Mouse (Mus musculus): ENCODE results near the gene Bmpr1a. TPM values are rescaled to one million over a fixed set of nuclear protein-coding genes. Genes with fewer than 3 reads are reported as not detected.

Bmpr1a gene
- polyA plus RNA-seq, 1 experiment from 2014 or later, result 37.4 TPM

- Histone ChIP-seq H3K27ac (replicated peaks) (peak overlapping the region; percentile 42; the same call in 1 of the 2 replicates), H3K27me3 (replicated peaks) (peaks cover 14% of the 10 kb centered on the region; the same call in 1 of the 2 replicates), H3K9me3 (peaks cover 4% of the 10 kb centered on the region; the same call in 1 of the 2 replicates), H3K4me2 (no peak overlapping the region), H3K4me3 (no peak overlapping the region), H3K9ac (no peak overlapping the region), H3K36me3 (peaks cover 92% of the 10 kb centered on the region), H3K4me1 (peaks cover 39% of the 10 kb centered on the region)
- WGBS, result 61% methylated on average over 6 of the region's 6 CpGs
- ATAC-seq (ENCODE audit: extremely low read depth, insufficient number of reproducible peaks, low FRiP score, low TSS enrichment), result no peak
Observed at GRCm38 (mm10) chr14:34532536-34532935, 29.4 kb upstream of the Bmpr1a start.

GRCm38 (mm10) chr14:34528804-34529203, 25.7 kb upstream of the Bmpr1a start:
- Histone ChIP-seq H3K36me3 (peaks cover 58% of the 10 kb centered on the region), H3K4me1 (peaks cover 32% of the 10 kb centered on the region), H3K4me2 (no peak overlapping the region), H3K9ac (peak overlapping the region; percentile 44; the same call in 1 of the 2 replicates), H3K9me3 (peaks cover 4% of the 10 kb centered on the region; the same call in 1 of the 2 replicates), H3K27ac (replicated peaks) (peak overlapping the region; percentile 87), H3K27me3 (replicated peaks) (peaks cover 14% of the 10 kb centered on the region; the same call in 1 of the 2 replicates), H3K4me3 (no peak overlapping the region)
- no peak for ATAC-seq (ENCODE audit: extremely low read depth, insufficient number of reproducible peaks, low FRiP score, low TSS enrichment)
- 45% methylated on average over 8 of the region's 8 CpGs for WGBS

GRCm38 (mm10) chr14:34522701-34523100, 19.6 kb upstream of the Bmpr1a start, which contains the start of gene 9230112D13Rik:
Gene 9230112D13Rik (minus strand): TSS chr14:34522801.
- 70% methylated on average over 8 of the region's 8 CpGs for WGBS
- peaks cover 6% of the 10 kb centered on the region; the same call in 1 of the 2 replicates for H3K9me3 ChIP-seq
- H3K27me3 ChIP-seq (replicated peaks), result peaks cover 20% of the 10 kb centered on the region
- H3K36me3 ChIP-seq, result 0 out of 2 replicates have a peak, but pooled peaks cover 3% of the 10 kb centered on the region
- no peak within 1 kb of the TSS for H3K9ac ChIP-seq
- no peak within 1 kb of the TSS for H3K4me2 ChIP-seq
- no peak for ATAC-seq (ENCODE audit: extremely low read depth, insufficient number of reproducible peaks, low FRiP score, low TSS enrichment)
- no peak within 1 kb of the TSS for H3K4me3 ChIP-seq
- H3K27ac ChIP-seq (replicated peaks), result no peak within 1 kb of the TSS
- no peaks in the 10 kb centered on the region for H3K4me1 ChIP-seq

DNA sequence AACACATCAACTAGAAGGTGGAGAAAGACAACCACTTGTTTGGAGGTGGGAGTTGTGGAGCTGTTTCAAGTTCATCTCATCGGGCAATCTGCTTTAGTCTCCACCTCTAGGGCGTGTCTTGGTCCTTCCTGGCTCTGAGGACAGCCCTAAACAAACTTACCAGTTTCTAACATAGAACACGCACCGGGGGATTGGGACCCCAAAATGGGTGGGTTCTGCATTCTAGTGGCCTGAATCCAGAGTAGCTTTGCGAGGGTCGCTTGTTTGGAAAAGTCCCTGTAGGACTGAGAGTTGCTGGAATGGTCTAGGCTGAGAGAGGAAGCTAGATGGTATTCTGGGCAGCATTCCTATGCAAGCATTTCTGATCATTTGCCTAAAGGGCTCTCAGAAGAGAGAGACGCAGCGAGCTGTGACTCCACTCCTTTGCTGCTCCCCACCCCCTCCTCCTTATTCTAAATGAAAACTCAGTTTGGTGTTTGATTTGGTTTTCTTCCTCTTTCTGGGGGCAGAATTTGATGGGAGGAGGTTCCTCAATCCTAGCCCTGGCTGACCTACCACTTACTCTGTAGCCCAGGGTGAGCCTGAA, 14.9 kb upstream of the Bmpr1a start:
- no peak overlapping the region for H3K4me3 ChIP-seq
- no peak overlapping the region for H3K4me2 ChIP-seq
- no peak overlapping the region; the same call in 1 of the 2 replicates for H3K27ac ChIP-seq (replicated peaks)
- H3K4me1 ChIP-seq, result peaks cover 11% of the 10 kb centered on the region
- H3K9me3 ChIP-seq, result peaks cover 6% of the 10 kb centered on the region; the same call in 1 of the 2 replicates
- ATAC-seq (ENCODE audit: extremely low read depth, insufficient number of reproducible peaks, low FRiP score, low TSS enrichment), result no peak
- WGBS, result 67% methylated on average over 8 of the region's 8 CpGs
- H3K36me3 ChIP-seq, result no peaks in the 10 kb centered on the region
- no peak overlapping the region for H3K9ac ChIP-seq
- H3K27me3 ChIP-seq (replicated peaks), result peaks cover 25% of the 10 kb centered on the region

DNA sequence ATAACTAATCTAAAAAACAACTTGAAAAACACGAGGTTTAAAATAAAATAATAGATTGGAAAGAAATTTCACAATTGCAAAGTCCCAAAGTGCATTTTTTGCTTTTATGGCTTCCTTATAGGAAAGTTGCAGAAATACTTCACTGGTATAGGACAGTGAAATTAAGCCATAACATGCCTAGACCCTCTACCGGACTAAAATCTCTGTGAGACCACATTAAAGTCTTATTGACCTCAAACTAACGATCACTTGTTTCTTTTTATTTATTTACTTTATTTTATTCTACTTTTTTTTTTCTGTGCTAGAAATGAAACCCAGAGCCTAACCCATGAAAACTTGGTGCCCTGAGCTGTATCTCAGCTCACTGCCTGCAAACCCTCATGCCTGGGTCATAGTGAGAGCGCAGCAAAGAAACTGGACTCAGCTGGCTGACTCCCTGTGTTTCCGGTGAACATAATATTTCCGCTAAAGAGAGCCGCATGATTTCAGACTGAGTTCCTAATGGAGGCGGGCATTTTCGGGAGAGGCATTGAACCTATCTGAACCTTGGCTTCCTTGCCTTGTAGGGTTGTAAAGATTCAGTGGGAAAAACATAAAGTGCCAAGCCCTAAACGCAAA, 13.9 kb upstream of the Bmpr1a start:
- Histone ChIP-seq H3K4me1 (peaks cover 16% of the 10 kb centered on the region), H3K9me3 (peaks cover 5% of the 10 kb centered on the region; the same call in 1 of the 2 replicates), H3K4me2 (no peak overlapping the region), H3K4me3 (no peak overlapping the region), H3K36me3 (no peaks in the 10 kb centered on the region), H3K27me3 (replicated peaks) (peaks cover 27% of the 10 kb centered on the region), H3K9ac (no peak overlapping the region), H3K27ac (replicated peaks) (no peak overlapping the region)
- ATAC-seq (ENCODE audit: extremely low read depth, insufficient number of reproducible peaks, low FRiP score, low TSS enrichment), result no peak
- WGBS, result 84% methylated on average over 10 of the region's 10 CpGs

- no peak for ATAC-seq (ENCODE audit: extremely low read depth, insufficient number of reproducible peaks, low FRiP score, low TSS enrichment)
Observed at GRCm38 (mm10) chr14:34515860-34516259, 12.7 kb upstream of the Bmpr1a start.

GRCm38 (mm10) chr14:34514120-34514519, 11.0 kb upstream of the Bmpr1a start:
- H3K27ac ChIP-seq (replicated peaks), result peak overlapping the region; percentile 34
- ATAC-seq (ENCODE audit: extremely low read depth, insufficient number of reproducible peaks, low FRiP score, low TSS enrichment), result no peak

More at GRCm38 (mm10) chr14:34515860-34516259, 12.7 kb upstream of the Bmpr1a start:
- Histone ChIP-seq H3K27me3 (replicated peaks) (peaks cover 21% of the 10 kb centered on the region), H3K4me1 (peaks cover 19% of the 10 kb centered on the region), H3K9me3 (no peaks in the 10 kb centered on the region), H3K27ac (replicated peaks) (no peak overlapping the region), H3K4me2 (no peak overlapping the region), H3K9ac (no peak overlapping the region), H3K36me3 (no peaks in the 10 kb centered on the region), H3K4me3 (no peak overlapping the region)
- 82% methylated on average over 5 of the region's 5 CpGs for WGBS

DNA sequence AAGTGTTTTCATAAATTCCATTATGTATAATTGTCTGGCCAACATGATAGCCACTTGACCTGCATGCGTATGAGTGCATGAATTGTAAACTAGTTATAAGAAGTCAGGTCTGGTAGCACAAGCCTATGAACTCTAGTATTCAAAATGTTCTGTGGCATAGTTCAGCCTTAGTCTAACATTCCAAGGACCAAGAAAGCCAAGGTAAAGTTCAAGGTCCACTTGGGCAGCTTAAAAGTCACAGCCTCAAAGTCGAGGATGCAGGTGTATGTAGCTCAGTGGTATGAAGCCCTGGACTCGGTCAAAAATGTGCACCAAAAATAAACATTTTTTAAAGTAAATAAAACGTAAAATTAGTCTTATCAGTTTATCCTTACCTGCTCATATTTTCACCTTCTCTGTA, 9.5 kb upstream of the Bmpr1a start:
- H3K9ac ChIP-seq, result no peak overlapping the region
- no peak overlapping the region for H3K27ac ChIP-seq (replicated peaks)
- no peak overlapping the region for H3K4me3 ChIP-seq
- no peaks in the 10 kb centered on the region for H3K36me3 ChIP-seq
- peaks cover 6% of the 10 kb centered on the region for H3K27me3 ChIP-seq (replicated peaks)
- no peak overlapping the region for H3K4me2 ChIP-seq
- peaks cover 37% of the 10 kb centered on the region for H3K4me1 ChIP-seq
- 76% methylated on average over 4 of the region's 4 CpGs for WGBS
- ATAC-seq (ENCODE audit: extremely low read depth, insufficient number of reproducible peaks, low FRiP score, low TSS enrichment), result no peak
- no peaks in the 10 kb centered on the region for H3K9me3 ChIP-seq

More at GRCm38 (mm10) chr14:34514120-34514519, 11.0 kb upstream of the Bmpr1a start:
- no peak overlapping the region for H3K4me3 ChIP-seq
- no peak overlapping the region for H3K9ac ChIP-seq
- H3K27me3 ChIP-seq (replicated peaks), result peaks cover 14% of the 10 kb centered on the region
- no peaks in the 10 kb centered on the region for H3K36me3 ChIP-seq
- no peak overlapping the region for H3K4me2 ChIP-seq
- no peaks in the 10 kb centered on the region for H3K9me3 ChIP-seq
- 30% methylated on average over 6 of the region's 6 CpGs for WGBS
- peaks cover 23% of the 10 kb centered on the region for H3K4me1 ChIP-seq

GRCm38 (mm10) chr14:34511901-34512300, 8.8 kb upstream of the Bmpr1a start:
- H3K4me3 ChIP-seq, result no peak overlapping the region

GRCm38 (mm10) chr14:34508842-34509439, 5.8 kb upstream of the Bmpr1a start:
- H3K27me3 ChIP-seq (replicated peaks), result peaks cover 19% of the 10 kb centered on the region
- H3K4me1 ChIP-seq, result peaks cover 54% of the 10 kb centered on the region
- no peak overlapping the region for H3K4me3 ChIP-seq
- peak overlapping the region; percentile 20; the same call in 1 of the 2 replicates for H3K4me2 ChIP-seq
- H3K9ac ChIP-seq, result peak overlapping the region; percentile 37; the same call in 1 of the 2 replicates
- 25% methylated on average over 7 of the region's 7 CpGs for WGBS
- ATAC-seq (ENCODE audit: extremely low read depth, insufficient number of reproducible peaks, low FRiP score, low TSS enrichment), result no peak
- no peaks in the 10 kb centered on the region for H3K9me3 ChIP-seq
- 0 out of 2 replicates have a peak overlapping the region, but pooled peaks have one; percentile 10 for H3K27ac ChIP-seq (replicated peaks)
- no peaks in the 10 kb centered on the region for H3K36me3 ChIP-seq

More at GRCm38 (mm10) chr14:34511901-34512300, 8.8 kb upstream of the Bmpr1a start:
- Histone ChIP-seq H3K36me3 (no peaks in the 10 kb centered on the region), H3K9ac (no peak overlapping the region), H3K27ac (replicated peaks) (no peak overlapping the region), H3K27me3 (replicated peaks) (peaks cover 6% of the 10 kb centered on the region; the same call in 1 of the 2 replicates), H3K9me3 (no peaks in the 10 kb centered on the region), H3K4me1 (peaks cover 37% of the 10 kb centered on the region), H3K4me2 (no peak overlapping the region)
- no peak for ATAC-seq (ENCODE audit: extremely low read depth, insufficient number of reproducible peaks, low FRiP score, low TSS enrichment)
- 54% methylated on average over 11 of the region's 11 CpGs for WGBS

- 55% methylated on average over 4 of the region's 4 CpGs for WGBS
- Histone ChIP-seq H3K9me3 (no peaks in the 10 kb centered on the region), H3K27me3 (replicated peaks) (peaks cover 17% of the 10 kb centered on the region), H3K4me3 (no peak overlapping the region), H3K27ac (replicated peaks) (0 out of 2 replicates have a peak overlapping the region, but pooled peaks have one; percentile 10), H3K36me3 (no peaks in the 10 kb centered on the region), H3K4me1 (peaks cover 60% of the 10 kb centered on the region), H3K4me2 (peak overlapping the region; percentile 20; the same call in 1 of the 2 replicates), H3K9ac (peak overlapping the region; percentile 47; the same call in 1 of the 2 replicates)
- ATAC-seq (ENCODE audit: extremely low read depth, insufficient number of reproducible peaks, low FRiP score, low TSS enrichment), result no peak
Observed at GRCm38 (mm10) chr14:34508187-34508840, 5.2 kb upstream of the Bmpr1a start.
